Mouse (Mus musculus) MEL (cell line): Measurements from ENCODE around the gene Ace3. TPM values are rescaled to one million over a fixed set of nuclear protein-coding genes. Genes with fewer than 3 reads are reported as not detected.

ENCODE experiments used
- polyA plus RNA-seq, 2 experiments: library from polyadenylated mRNA; stranded (reverse) in 1 of 2; unstranded in 1 of 2; fragments of >175 nt in 1 of 2; fragments of >200 nt in 1 of 2; gene quantifications; 2 replicates each; pipeline versions ENCODE4 v1.2.1 to v1.2.4; 2012; ENCODE audit warnings: low replicate concordance in 2 of 2, low read depth in 1 of 2; ENCODE audit not compliant: insufficient read length in 2 of 2, insufficient read depth in 1 of 2, missing spikeins in 1 of 2
- total RNA-seq: library from RNA; depleted of rRNA; stranded (reverse); fragments of 300-350 nt; gene quantifications from 2 replicates; pipeline ENCODE4 v1.2.3, GENCODE M21; 2012; rRNA removed

The Ace3 gene
- total and polyA plus RNA-seq, 3 experiments, result not detected

Other genes starting within 250 kb of the Ace3 start
- gene Cyb561, start 41.3 kb upstream of the Ace3 start, total RNA-seq, result 24.8 and 32.8 TPM in 2 replicates
- 10 to 100 TPM in 1 of 2 experiments, not detected in 1; 43.9 TPM for gene Cyb561, start 41.3 kb upstream of the Ace3 start, polyA plus RNA-seq
- not detected in 2 replicates for gene Ace, start 26.7 kb upstream of the Ace3 start, total RNA-seq
- not detected for gene Ace, start 26.7 kb upstream of the Ace3 start, polyA plus RNA-seq
- 0.04 TPM in 1 of 2 replicates, not detected in the other for gene Kcnh6, start 13.4 kb downstream of the Ace3 start, total RNA-seq
- gene Kcnh6, start 13.4 kb downstream of the Ace3 start, polyA plus RNA-seq, result under 1 TPM in 1 of 2 experiments, not detected in 1; 0.07 TPM
- 77.4 and 86.9 TPM in 2 replicates for gene Dcaf7, start 42.2 kb downstream of the Ace3 start, total RNA-seq
- gene Dcaf7, start 42.2 kb downstream of the Ace3 start, polyA plus RNA-seq, result 10 to 100 TPM; 65.5 to 88.2 TPM
- gene Taco1, start 71.4 kb downstream of the Ace3 start, total RNA-seq, result 33.3 and 35.0 TPM in 2 replicates
- 10 to 100 TPM in 1 of 2 experiments, not detected in 1; 33.1 TPM for gene Taco1, start 71.4 kb downstream of the Ace3 start, polyA plus RNA-seq
- gene Map3k3, start 89.9 kb downstream of the Ace3 start, total RNA-seq, result 10.5 and 14.6 TPM in 2 replicates
- gene Map3k3, start 89.9 kb downstream of the Ace3 start, polyA plus RNA-seq, result 10 to 100 TPM in 1 of 2 experiments, not detected in 1; 14.3 TPM
- gene Gm10840, start 166.2 kb downstream of the Ace3 start, total RNA-seq, result not detected in 2 replicates
- gene Gm10840, start 166.2 kb downstream of the Ace3 start, polyA plus RNA-seq, result not detected
- gene Limd2, start 166.2 kb downstream of the Ace3 start, total RNA-seq, result 58.6 and 103 TPM in 2 replicates
- gene Limd2, start 166.2 kb downstream of the Ace3 start, polyA plus RNA-seq, result 100 to 1,000 TPM in 1 of 2 experiments, not detected in 1; 201 TPM
- gene Strada, start 207.5 kb downstream of the Ace3 start, total RNA-seq, result 25.5 and 27.4 TPM in 2 replicates
- gene Strada, start 207.5 kb downstream of the Ace3 start, polyA plus RNA-seq, result 10 to 100 TPM in 1 of 2 experiments, not detected in 1; 39.8 TPM
- gene Ccdc47, start 221.7 kb downstream of the Ace3 start, total RNA-seq, result 51.6 and 51.8 TPM in 2 replicates
- 100 to 1,000 TPM in 1 of 2 experiments, 10 to 100 TPM in 1; 47.6 to 145 TPM for gene Ccdc47, start 221.7 kb downstream of the Ace3 start, polyA plus RNA-seq
- gene Ddx42, start 222.3 kb downstream of the Ace3 start, total RNA-seq, result 56.1 and 62.6 TPM in 2 replicates
- gene Ddx42, start 222.3 kb downstream of the Ace3 start, polyA plus RNA-seq, result 10 to 100 TPM in 1 of 2 experiments, not detected in 1; 57.7 TPM